Mouse (Mus musculus) induced T-regulatory cell, adult 2 months (primary cell): ENCODE results near the gene Ppp6r2.
A peak's percentile ranks its signal among the peaks of the same experiment; 100 is the strongest.

Experiments
- DNase-seq: peaks from one replicate; pipeline ENCODE4 v3.0.0-alpha.2; 2012; ENCODE audit warnings: low read depth

Ppp6r2 gene

GRCm38 (mm10) chr15:89313359-89313758 is 102.0 kb downstream of the Ppp6r2 start:
- DNase-seq = no peak

GRCm38 (mm10) chr15:89314107-89314506 is 102.8 kb downstream of the Ppp6r2 start:
- no peak for DNase-seq

- peak; percentile 43 for DNase-seq
These were observed 103.3 kb downstream of the Ppp6r2 start for GRCm38 (mm10) chr15:89314511-89315189.

GRCm38 (mm10) chr15:89315190-89315731 is 103.9 kb downstream of the Ppp6r2 start, which contains the start of gene Sbf1:
Gene Sbf1, minus strand, starts transcription at chr15:89315311.
- DNase-seq = peak; percentile 97

GRCm38 (mm10) chr15:89316146-89316545 is 104.8 kb downstream of the Ppp6r2 start:
- DNase-seq = peak; percentile 66

GRCm38 (mm10) chr15:89321264-89321663 is 109.9 kb downstream of the Ppp6r2 start:
- DNase-seq = no peak

GRCm38 (mm10) chr15:89322670-89323522 is 111.5 kb downstream of the Ppp6r2 start, which contains the start of gene Adm2:
Gene Adm2, plus strand, starts transcription at chr15:89322720.
- no peak for DNase-seq

- DNase-seq = no peak
These were observed 112.3 kb downstream of the Ppp6r2 start for GRCm38 (mm10) chr15:89323656-89324055.

- DNase-seq = no peak
These were observed 115.1 kb downstream of the Ppp6r2 start for GRCm38 (mm10) chr15:89326441-89326840.

GRCm38 (mm10) chr15:89334271-89334670 is 122.9 kb downstream of the Ppp6r2 start, which contains the start of gene Miox:
Gene Miox, plus strand, starts transcription at chr15:89334398.
- DNase-seq = no peak

- DNase-seq = no peak
These were observed 123.6 kb downstream of the Ppp6r2 start for GRCm38 (mm10) chr15:89334774-89335537.

- DNase-seq = no peak
These were observed 125.1 kb downstream of the Ppp6r2 start for GRCm38 (mm10) chr15:89336422-89336821.
